Mouse (Mus musculus): Measurements from ENCODE around the gene Gal3st2b. TPM values are rescaled to one million over a fixed set of nuclear protein-coding genes. Genes with fewer than 3 reads are reported as not detected.
"Not testable (repeated sequence)": the region's sequence is repeated elsewhere in the genome, so short reads cannot be mapped to it uniquely, and the experiment has no call there.

The Gal3st2b gene
- polyA plus RNA-seq, 1 experiment from 2014 or later, result not detected

GRCm38 (mm10) chr1:93922609-93923008 is 4.5 kb downstream of the Gal3st2b start:
- WGBS, result 81% methylated on average over 3 of the region's 3 CpGs
- not testable (repeated sequence) for ATAC-seq (ENCODE audit: insufficient number of reproducible peaks, insufficient read depth, low FRiP score, low TSS enrichment)

GRCm38 (mm10) chr1:93923098-93923497 is 5.0 kb downstream of the Gal3st2b start:
- ATAC-seq (ENCODE audit: insufficient number of reproducible peaks, insufficient read depth, low FRiP score, low TSS enrichment); H3K9ac ChIP-seq; H3K4me1 ChIP-seq; H3K36me3 ChIP-seq; H3K27me3 ChIP-seq; H3K4me2 ChIP-seq (replicated peaks); H3K9me3 ChIP-seq; H3K4me3 ChIP-seq; H3K27ac ChIP-seq: not testable (repeated sequence)
- 53% methylated on average over 2 of the region's 2 CpGs for WGBS

More at GRCm38 (mm10) chr1:93922609-93923008, 4.5 kb downstream of the Gal3st2b start:
- not testable (repeated sequence) for H3K4me2 ChIP-seq (replicated peaks); H3K9me3 ChIP-seq; H3K36me3 ChIP-seq; H3K4me3 ChIP-seq; H3K4me1 ChIP-seq; H3K27ac ChIP-seq; H3K27me3 ChIP-seq; H3K9ac ChIP-seq

DNA sequence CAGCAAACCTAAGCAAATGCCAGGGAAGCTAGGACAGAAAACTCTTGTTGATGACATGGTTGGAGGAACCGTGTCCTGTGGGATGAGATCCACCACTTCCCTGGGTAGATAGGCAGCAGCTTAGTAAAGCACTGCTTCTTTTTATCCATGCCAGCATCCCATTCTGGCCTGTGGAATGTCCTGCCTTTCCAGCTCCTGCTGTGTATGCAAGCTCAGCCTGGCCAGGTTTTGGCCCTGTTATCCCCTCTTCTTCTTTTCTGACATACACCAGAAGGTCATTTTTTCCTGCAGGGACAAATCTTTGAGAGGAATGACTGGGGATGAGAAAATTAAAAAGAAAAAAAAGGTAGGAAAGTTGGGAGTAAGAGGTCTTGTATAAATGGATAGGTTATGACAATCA is 17.3 kb downstream of the Gal3st2b start:
- H3K27ac ChIP-seq; H3K36me3 ChIP-seq; H3K4me3 ChIP-seq; H3K4me1 ChIP-seq; ATAC-seq (ENCODE audit: insufficient number of reproducible peaks, insufficient read depth, low FRiP score, low TSS enrichment); H3K9ac ChIP-seq; H3K4me2 ChIP-seq (replicated peaks); H3K9me3 ChIP-seq; H3K27me3 ChIP-seq: not testable (repeated sequence)
- WGBS, result 92% methylated on average over 1 of the region's 1 CpGs

GRCm38 (mm10) chr1:93937807-93938206 is 19.7 kb downstream of the Gal3st2b start:
- not testable (repeated sequence) for H3K27ac ChIP-seq; H3K36me3 ChIP-seq; H3K4me3 ChIP-seq; H3K27me3 ChIP-seq; H3K4me1 ChIP-seq; H3K9me3 ChIP-seq; H3K4me2 ChIP-seq (replicated peaks); H3K9ac ChIP-seq; ATAC-seq (ENCODE audit: insufficient number of reproducible peaks, insufficient read depth, low FRiP score, low TSS enrichment)
- 56% methylated on average over 1 of the region's 1 CpGs for WGBS

GRCm38 (mm10) chr1:93938415-93938814 is 20.3 kb downstream of the Gal3st2b start:
- WGBS, result 91% methylated on average over 7 of the region's 7 CpGs
- H3K9ac ChIP-seq; H3K4me3 ChIP-seq; H3K36me3 ChIP-seq; H3K27ac ChIP-seq; ATAC-seq (ENCODE audit: insufficient number of reproducible peaks, insufficient read depth, low FRiP score, low TSS enrichment); H3K4me2 ChIP-seq (replicated peaks); H3K27me3 ChIP-seq; H3K9me3 ChIP-seq; H3K4me1 ChIP-seq: not testable (repeated sequence)

DNA sequence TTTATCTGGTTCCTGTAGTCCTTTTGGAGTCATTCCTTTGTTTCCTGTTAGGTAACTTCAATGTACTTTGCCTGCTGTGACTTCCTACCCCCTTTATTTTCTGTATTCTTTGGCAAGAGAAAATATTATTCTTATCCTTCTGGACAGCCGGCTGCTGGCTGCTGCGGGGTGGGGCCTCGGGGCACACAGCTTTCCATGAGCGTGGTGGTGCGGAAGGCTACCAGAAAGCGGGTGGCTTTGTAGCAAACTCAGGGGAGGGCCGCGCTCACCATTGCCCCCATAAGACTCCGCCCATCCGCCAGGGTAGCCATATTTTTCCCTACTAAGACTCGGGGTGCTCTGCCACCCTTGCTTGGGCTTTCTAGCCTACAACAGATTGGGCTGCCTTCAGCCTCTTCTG is 31.0 kb downstream of the Gal3st2b start:
- H3K4me1 ChIP-seq; H3K9ac ChIP-seq; H3K4me3 ChIP-seq; ATAC-seq (ENCODE audit: insufficient number of reproducible peaks, insufficient read depth, low FRiP score, low TSS enrichment); H3K27ac ChIP-seq; H3K27me3 ChIP-seq; H3K4me2 ChIP-seq (replicated peaks); H3K9me3 ChIP-seq; H3K36me3 ChIP-seq: not testable (repeated sequence)
- WGBS, result no CpG with 5 or more reads among the region's 11 CpGs

DNA sequence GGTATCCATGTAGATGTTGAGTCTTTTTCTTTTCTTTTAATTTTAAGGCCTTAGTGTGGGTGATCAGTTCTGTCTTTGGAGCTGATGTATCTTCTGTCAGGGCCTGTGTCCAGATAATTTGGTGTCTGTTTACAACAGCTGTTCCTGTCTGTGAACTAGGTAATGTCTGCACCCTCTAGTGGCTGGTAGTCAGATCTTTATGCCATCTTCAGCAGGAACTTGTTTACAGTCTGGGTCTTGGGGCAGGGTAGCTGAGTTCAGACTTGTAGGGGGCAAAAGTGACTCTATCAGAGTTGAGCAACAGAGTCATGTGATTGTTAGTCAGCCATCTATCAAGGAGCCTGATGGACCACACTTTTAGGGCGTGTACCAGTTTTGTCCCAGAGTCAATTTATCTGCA is 48.4 kb downstream of the Gal3st2b start:
- H3K4me1 ChIP-seq; H3K36me3 ChIP-seq; H3K9me3 ChIP-seq; ATAC-seq (ENCODE audit: insufficient number of reproducible peaks, insufficient read depth, low FRiP score, low TSS enrichment); H3K27ac ChIP-seq; H3K27me3 ChIP-seq; H3K4me3 ChIP-seq; H3K9ac ChIP-seq; H3K4me2 ChIP-seq (replicated peaks): not testable (repeated sequence)
- WGBS, result no CpG with 5 or more reads among the region's 1 CpGs

- not testable (repeated sequence) for H3K4me2 ChIP-seq (replicated peaks); H3K27ac ChIP-seq; H3K4me1 ChIP-seq; H3K36me3 ChIP-seq; H3K9ac ChIP-seq; H3K27me3 ChIP-seq; H3K9me3 ChIP-seq; ATAC-seq (ENCODE audit: insufficient number of reproducible peaks, insufficient read depth, low FRiP score, low TSS enrichment); H3K4me3 ChIP-seq
- whole genome bisulfite sequencing, result 60% methylated on average over 5 of the region's 5 CpGs
Observed at GRCm38 (mm10) chr1:93970380-93970779, 52.3 kb downstream of the Gal3st2b start.

DNA sequence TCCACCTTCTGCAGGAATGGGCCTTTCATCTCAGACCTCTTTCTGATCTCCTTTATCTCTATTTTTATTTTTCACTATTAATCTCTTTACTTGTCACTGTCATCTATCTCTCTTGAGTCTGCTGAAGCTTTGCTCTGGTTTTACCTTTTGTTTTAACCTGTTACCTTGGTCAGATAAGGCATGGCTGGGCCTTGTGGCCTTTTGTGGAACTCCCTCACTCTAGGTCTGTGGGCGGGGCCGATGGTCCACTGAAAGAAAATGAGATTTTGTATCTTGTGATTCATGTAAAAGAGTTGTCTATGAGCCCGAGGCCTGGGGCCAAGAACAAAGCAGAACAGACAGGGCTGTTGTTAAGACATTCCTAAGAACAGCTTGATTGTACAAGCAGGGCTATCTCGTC is 52.7 kb downstream of the Gal3st2b start:
- H3K27ac ChIP-seq; H3K9ac ChIP-seq; ATAC-seq (ENCODE audit: insufficient number of reproducible peaks, insufficient read depth, low FRiP score, low TSS enrichment); H3K9me3 ChIP-seq; H3K36me3 ChIP-seq; H3K4me1 ChIP-seq; H3K27me3 ChIP-seq; H3K4me3 ChIP-seq; H3K4me2 ChIP-seq (replicated peaks): not testable (repeated sequence)
- no CpG with 5 or more reads among the region's 4 CpGs for WGBS

- not testable (repeated sequence) for H3K4me1 ChIP-seq; H3K36me3 ChIP-seq; ATAC-seq (ENCODE audit: insufficient number of reproducible peaks, insufficient read depth, low FRiP score, low TSS enrichment); H3K27ac ChIP-seq; H3K27me3 ChIP-seq; H3K4me2 ChIP-seq (replicated peaks); H3K4me3 ChIP-seq; H3K9me3 ChIP-seq; H3K9ac ChIP-seq
- 80% methylated on average over 1 of the region's 4 CpGs for WGBS
Observed at GRCm38 (mm10) chr1:93975764-93976163, 57.7 kb downstream of the Gal3st2b start.

DNA sequence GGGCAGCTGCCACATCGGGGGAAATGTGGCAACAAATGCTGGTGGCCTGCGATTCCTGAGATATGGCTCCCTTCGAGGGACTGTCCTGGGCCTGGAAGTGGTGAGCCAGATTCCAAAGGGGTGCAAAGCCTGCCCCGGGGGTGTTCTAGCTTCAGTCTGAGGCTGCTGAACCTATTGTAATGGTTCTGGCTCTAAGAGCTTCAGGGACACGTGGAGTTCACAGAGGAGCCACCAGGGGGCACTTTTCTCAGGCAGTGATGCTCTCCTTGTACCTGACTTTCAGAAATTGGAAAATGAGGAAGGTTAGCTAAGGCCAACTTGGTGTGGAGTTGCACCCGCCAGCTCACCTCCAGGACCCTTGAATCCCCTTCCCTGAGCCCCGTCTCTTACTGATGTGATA is 60.2 kb downstream of the Gal3st2b start:
- WGBS, result no CpG with 5 or more reads among the region's 7 CpGs
- not testable (repeated sequence) for H3K4me3 ChIP-seq; H3K4me2 ChIP-seq (replicated peaks); H3K4me1 ChIP-seq; H3K27me3 ChIP-seq; ATAC-seq (ENCODE audit: insufficient number of reproducible peaks, insufficient read depth, low FRiP score, low TSS enrichment); H3K9ac ChIP-seq; H3K27ac ChIP-seq; H3K9me3 ChIP-seq; H3K36me3 ChIP-seq

- 20% methylated on average over 1 of the region's 2 CpGs for WGBS
- H3K4me3 ChIP-seq; H3K36me3 ChIP-seq; H3K4me1 ChIP-seq; H3K9me3 ChIP-seq; ATAC-seq (ENCODE audit: insufficient number of reproducible peaks, insufficient read depth, low FRiP score, low TSS enrichment); H3K9ac ChIP-seq; H3K4me2 ChIP-seq (replicated peaks); H3K27me3 ChIP-seq; H3K27ac ChIP-seq: not testable (repeated sequence)
Observed at GRCm38 (mm10) chr1:93980932-93981331, 62.8 kb downstream of the Gal3st2b start.

GRCm38 (mm10) chr1:93986167-93986566 is 68.1 kb downstream of the Gal3st2b start:
- H3K27me3 ChIP-seq, result no peaks in the 10 kb centered on the region
- 91% methylated on average over 3 of the region's 3 CpGs for WGBS
- H3K36me3 ChIP-seq, result no peaks in the 10 kb centered on the region
- no peak overlapping the region for H3K4me3 ChIP-seq
- H3K9ac ChIP-seq, result no peak overlapping the region
- H3K4me1 ChIP-seq, result no peaks in the 10 kb centered on the region
- no peak for ATAC-seq (ENCODE audit: insufficient number of reproducible peaks, insufficient read depth, low FRiP score, low TSS enrichment)
- no peaks in the 10 kb centered on the region for H3K9me3 ChIP-seq
- H3K27ac ChIP-seq, result no peak overlapping the region
- H3K4me2 ChIP-seq (replicated peaks), result no peak overlapping the region

Data from embryonic facial prominence, embryonic 12.5 days (tissue).